Mouse (Mus musculus): ENCODE data around the gene Pou1f1.

GRCm38 (mm10) chr16:65533315-65533999 is 13.1 kb downstream of the Pou1f1 start:
- TF ChIP-seq POLR2A (IDR thresholded peaks at IDR 0.05; ENCODE audit: low read depth, low read length) = no peak
- TF ChIP-seq CTCF (IDR thresholded peaks at IDR 0.05; ENCODE audit: borderline replicate concordance, insufficient read depth, low read length) = no peak

Data from embryonic fibroblast, embryonic 13.5 days (primary cell).